Mouse (Mus musculus) stomach, embryonic 14.5 days (tissue): ENCODE data around the gene Tmem222. TPM values are rescaled to one million over a fixed set of nuclear protein-coding genes. Genes with fewer than 3 reads are reported as not detected.
A peak's percentile ranks its signal among the peaks of the same experiment; 100 is the strongest.

Experiments
- ATAC-seq: fragments of 200-750 bp; cut with Nextera tagmentation; 2 replicates; pipeline ENCODE4 v1.8.0; 2017; ENCODE audit warnings: low read depth, moderate TSS enrichment; ENCODE audit not compliant: insufficient number of reproducible peaks, insufficient read depth, low FRiP score
- H3K27ac ChIP-seq: fragments of 300-500 bp; sonication (generic); 2 replicates; pipeline ENCODE4 v1.5.1; 2014; ENCODE audit warnings: mild to moderate bottlenecking, low read length, moderate library complexity, mixed read lengths
- H3K27me3 ChIP-seq: fragments of 300-500 bp; sonication (generic); 2 replicates; pipeline ENCODE4 v1.6.1; 2014; ENCODE audit warnings: low read length, control low read depth, mixed read lengths; ENCODE audit not compliant: control insufficient read depth, insufficient read depth
- H3K36me3 ChIP-seq: fragments of 300-500 bp; sonication (generic); 2 replicates; pipeline ENCODE4 v1.6.1; 2014; ENCODE audit warnings: mild to moderate bottlenecking, control low read depth, low read length, moderate library complexity, mixed read lengths; ENCODE audit not compliant: control insufficient read depth, insufficient read depth
- H3K4me1 ChIP-seq: fragments of 300-500 bp; sonication (generic); 2 replicates; pipeline ENCODE4 v1.6.1; 2014; ENCODE audit warnings: low read length, control low read depth, mixed read lengths; ENCODE audit not compliant: control insufficient read depth, insufficient read depth
- H3K4me2 ChIP-seq: fragments of 300-500 bp; sonication (generic); replicated peaks from 2 replicates; pipeline ENCODE4 v1.6.1; 2014; ENCODE audit warnings: low read depth, low read length, control low read depth
- H3K4me3 ChIP-seq: fragments of 300-500 bp; sonication (generic); 2 replicates; pipeline ENCODE4 v1.5.1; 2014; ENCODE audit warnings: low read depth, low read length, control low read depth
- H3K9ac ChIP-seq: fragments of 300-500 bp; sonication (generic); replicated peaks from 2 replicates; pipeline ENCODE4 v1.6.1; 2014; ENCODE audit warnings: low read depth, mild to moderate bottlenecking, control low read depth, low read length, moderate library complexity, mixed read lengths
- H3K9me3 ChIP-seq: fragments of 300-500 bp; sonication (generic); 2 replicates; pipeline ENCODE4 v1.6.1; 2016; ENCODE audit warnings: low read depth, low read length, control low read depth; ENCODE audit not compliant: control insufficient read depth
- WGBS: fragments of 180-500 bp; shearing (Covaris S2); extraction: QIAGEN DNeasy Blood & Tissue Kit; methylation state at CpG from one replicate; pipeline ENCODE4 v1.1.7; 2014; 5-methylcytosine and 5-hydroxymethylcytosine counted together
- polyA plus RNA-seq: library from polyadenylated mRNA; unstranded; fragments of >200 nt; fragmentation: Nextera tagmentation; extraction: Ambion mirVana; gene quantifications from 2 replicates; pipeline ENCODE4 v1.2.1, GENCODE M21; 2014

Tmem222 gene
- polyA plus RNA-seq, 1 experiment from 2014 or later, result 88.1 TPM

DNA sequence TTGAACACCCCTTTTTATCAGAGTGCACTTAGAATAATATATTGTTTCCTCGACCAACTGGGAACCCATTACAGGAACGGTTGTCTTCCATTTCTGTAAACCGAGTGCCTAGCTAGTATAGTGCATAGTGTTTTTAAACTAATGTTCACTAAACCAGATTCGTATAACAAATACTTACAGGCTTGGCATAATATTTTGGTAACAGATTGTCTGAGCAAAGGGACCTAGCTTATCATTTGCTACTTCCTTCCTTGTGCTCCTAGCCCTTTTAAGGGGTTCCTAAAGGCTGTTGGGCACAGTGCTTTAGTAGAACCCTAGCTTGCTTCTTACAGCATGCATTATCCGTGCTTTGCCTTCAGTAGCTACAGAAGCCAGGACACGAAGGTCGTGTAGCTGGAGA lies 3.9 kb upstream of the Tmem222 start:
- Histone ChIP-seq H3K9me3 (no peaks in the 10 kb centered on the region), H3K36me3 (no peaks in the 10 kb centered on the region), H3K4me3 (no peak overlapping the region), H3K27me3 (no peaks in the 10 kb centered on the region), H3K4me2 (no peak overlapping the region), H3K4me1 (peaks cover 13% of the 10 kb centered on the region), H3K27ac (peak overlapping the region; percentile 56), H3K9ac (no peak overlapping the region)
- 28% methylated on average over 7 of the region's 7 CpGs for WGBS
- ATAC-seq, result no peak

DNA sequence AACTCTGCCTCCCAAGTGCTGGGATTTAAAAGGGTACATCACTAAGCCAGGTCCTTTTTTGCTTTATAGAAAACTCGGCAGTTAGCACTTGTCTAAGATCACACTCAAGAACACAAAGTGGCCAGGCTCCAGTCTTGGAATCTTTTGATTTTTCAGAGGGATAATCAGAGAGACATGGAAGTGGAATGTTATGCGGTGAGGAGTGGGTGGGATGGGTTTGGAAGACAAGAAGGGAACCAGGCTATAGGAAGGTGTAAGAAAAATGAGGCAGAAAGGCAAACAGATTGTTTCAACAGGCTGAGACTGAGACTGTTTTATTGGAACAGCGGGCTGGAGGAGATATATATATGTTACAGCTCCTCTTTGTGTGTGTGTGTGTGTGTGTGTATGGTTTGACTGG lies 890 bp upstream of the Tmem222 start:
- Histone ChIP-seq H3K4me3 (no peak overlapping the region), H3K9ac (no peak overlapping the region), H3K36me3 (peaks cover 3% of the 10 kb centered on the region), H3K4me1 (peaks cover 19% of the 10 kb centered on the region), H3K27ac (peak overlapping the region; percentile 87; the same call in 1 of the 2 replicates), H3K27me3 (no peaks in the 10 kb centered on the region), H3K9me3 (no peaks in the 10 kb centered on the region), H3K4me2 (peak overlapping the region; percentile 43)
- ATAC-seq, result no peak
- WGBS, result 86% methylated on average over 3 of the region's 3 CpGs

DNA sequence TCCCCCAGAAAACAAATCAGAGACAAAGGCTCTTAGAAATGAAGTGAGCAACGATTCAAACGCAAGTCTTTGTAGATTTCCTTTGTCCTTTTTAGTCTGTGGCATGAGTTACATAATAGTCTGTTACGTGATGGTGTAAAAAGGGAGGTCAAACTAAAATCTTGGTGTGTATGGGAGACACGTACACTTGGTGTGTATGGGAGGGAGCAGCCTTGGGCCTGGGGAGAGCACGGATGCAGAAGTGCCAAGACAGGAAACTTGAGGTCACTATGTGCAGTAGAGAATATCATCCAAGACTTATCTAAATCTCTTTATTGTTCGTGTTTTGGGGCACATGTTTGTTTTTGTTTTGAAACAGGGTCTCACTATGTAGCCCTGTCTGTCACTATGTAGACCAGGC lies 475 bp upstream of the Tmem222 start:
- H3K36me3 ChIP-seq, result peaks cover 3% of the 10 kb centered on the region
- no peaks in the 10 kb centered on the region for H3K27me3 ChIP-seq
- 28% methylated on average over 6 of the region's 6 CpGs for WGBS
- peaks cover 19% of the 10 kb centered on the region for H3K4me1 ChIP-seq
- H3K4me3 ChIP-seq, result peak overlapping the region; percentile 69
- ATAC-seq, result no peak
- H3K27ac ChIP-seq, result peak overlapping the region; percentile 87; the same call in 1 of the 2 replicates
- H3K9me3 ChIP-seq, result no peaks in the 10 kb centered on the region
- peak overlapping the region; percentile 43 for H3K4me2 ChIP-seq
- no peak overlapping the region for H3K9ac ChIP-seq

DNA sequence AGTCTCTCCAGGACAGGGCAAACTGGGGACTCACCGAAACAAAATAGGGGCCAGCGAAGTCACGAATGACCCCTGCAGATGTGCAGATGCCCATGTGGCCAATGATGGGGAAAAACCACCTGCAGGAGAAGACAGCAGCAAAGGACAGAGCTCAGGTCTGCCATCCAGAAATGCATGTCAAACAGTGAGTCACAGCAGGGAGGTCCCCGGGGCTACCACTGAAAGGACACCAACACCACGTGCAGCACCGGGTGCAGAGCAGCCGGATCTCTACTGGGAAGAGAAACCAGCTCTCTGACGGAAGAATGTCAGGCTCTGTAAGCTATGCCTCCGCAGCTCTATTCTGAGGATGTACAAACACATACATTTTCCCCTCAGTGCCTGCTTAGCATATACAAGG lies 6.7 kb downstream of the Tmem222 start:
- Histone ChIP-seq H3K4me3 (no peak overlapping the region), H3K4me1 (peaks cover under 1% of the 10 kb centered on the region; the same call in 1 of the 2 replicates), H3K36me3 (peaks cover 37% of the 10 kb centered on the region), H3K27ac (no peak overlapping the region), H3K4me2 (no peak overlapping the region), H3K9ac (no peak overlapping the region), H3K9me3 (no peaks in the 10 kb centered on the region), H3K27me3 (no peaks in the 10 kb centered on the region)
- WGBS, result 89% methylated on average over 9 of the region's 9 CpGs
- no peak for ATAC-seq

DNA sequence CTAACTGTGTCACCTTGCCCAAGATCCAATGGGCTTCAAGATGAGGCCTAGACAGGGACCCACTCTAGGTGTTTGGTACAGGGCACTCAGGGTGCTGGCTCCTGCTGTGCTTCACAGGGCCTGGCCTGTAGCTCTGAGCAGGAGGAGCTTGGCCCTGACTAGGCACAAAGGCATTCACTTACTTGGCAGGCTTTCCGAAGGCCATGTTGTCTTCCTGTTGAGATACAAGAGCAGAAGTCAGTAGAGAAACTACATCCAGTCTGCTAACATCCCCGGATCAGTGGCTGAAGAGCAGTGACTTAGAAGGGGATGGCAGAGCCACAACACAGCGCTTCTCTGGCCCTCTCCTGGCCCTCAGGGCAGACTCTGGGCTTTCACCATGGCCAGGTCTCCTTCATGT lies 8.0 kb downstream of the Tmem222 start:
- H3K4me2 ChIP-seq, result no peak overlapping the region
- 87% methylated on average over 3 of the region's 3 CpGs for WGBS

DNA sequence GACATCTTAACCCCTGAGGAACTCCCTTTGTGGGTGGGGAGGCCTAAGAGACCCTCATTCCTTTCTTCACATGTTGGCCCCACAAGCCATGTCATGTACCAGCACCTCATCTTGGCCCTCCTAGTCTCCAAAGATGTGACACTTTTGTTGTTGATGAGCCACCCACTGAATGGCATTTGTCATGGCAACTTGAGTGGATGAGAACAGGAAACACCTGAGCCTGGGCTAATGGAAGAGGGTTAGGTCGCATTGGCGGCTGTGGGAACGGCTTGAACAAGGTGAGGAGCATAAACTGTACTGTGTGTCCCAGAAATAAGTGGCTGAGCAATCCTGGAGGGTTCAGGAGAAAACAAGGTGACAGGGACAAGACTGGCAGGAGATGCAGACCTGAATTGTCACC lies 8.7 kb downstream of the Tmem222 start:
- WGBS, result 88% methylated on average over 3 of the region's 3 CpGs
- peaks cover 41% of the 10 kb centered on the region for H3K36me3 ChIP-seq
- no peak for ATAC-seq

More for the DNA sequence above, 8.0 kb downstream of the Tmem222 start:
- Histone ChIP-seq H3K9me3 (no peaks in the 10 kb centered on the region), H3K4me1 (no peaks in the 10 kb centered on the region), H3K27ac (no peak overlapping the region), H3K9ac (no peak overlapping the region), H3K27me3 (no peaks in the 10 kb centered on the region), H3K4me3 (no peak overlapping the region), H3K36me3 (peaks cover 41% of the 10 kb centered on the region)
- no peak for ATAC-seq

DNA sequence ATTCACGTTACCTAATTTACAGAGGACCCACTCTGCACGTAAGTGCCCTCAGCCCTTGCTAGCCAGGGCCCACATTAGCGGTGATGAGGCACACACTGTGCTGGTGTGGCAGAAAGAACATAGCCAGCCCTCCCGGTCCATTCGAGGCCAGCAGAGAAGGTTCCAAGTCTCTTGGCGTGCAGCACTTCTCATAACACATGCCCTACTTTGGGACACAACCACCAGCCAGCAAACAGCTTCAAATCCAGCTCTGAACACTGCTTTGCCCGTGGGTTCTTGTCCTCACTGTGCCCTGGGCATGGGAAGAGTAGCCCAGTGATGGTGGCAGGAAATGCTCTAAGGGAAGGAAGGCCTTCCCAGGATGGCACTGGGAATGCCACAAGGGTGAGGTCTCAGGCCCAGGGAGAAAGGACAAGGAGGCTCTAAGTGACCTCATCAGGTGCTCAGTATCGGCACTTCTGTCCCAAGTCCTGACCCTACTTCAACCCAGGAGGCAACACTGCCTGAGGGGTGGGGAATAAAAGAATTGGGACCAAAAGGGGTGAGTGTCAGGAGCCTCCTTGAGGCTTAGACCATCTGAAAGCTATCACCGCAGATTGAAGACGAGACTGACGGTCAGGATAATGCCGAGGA lies 11.2 kb downstream of the Tmem222 start:
- Histone ChIP-seq H3K9me3 (no peaks in the 10 kb centered on the region), H3K9ac (no peak overlapping the region), H3K27me3 (no peaks in the 10 kb centered on the region), H3K27ac (no peak overlapping the region), H3K4me2 (no peak overlapping the region), H3K4me3 (no peak overlapping the region), H3K36me3 (peaks cover 41% of the 10 kb centered on the region), H3K4me1 (no peaks in the 10 kb centered on the region)
- 88% methylated on average over 12 of the region's 12 CpGs for WGBS
- no peak for ATAC-seq

More for the DNA sequence above, 8.7 kb downstream of the Tmem222 start:
- H3K4me1 ChIP-seq, result no peaks in the 10 kb centered on the region
- no peaks in the 10 kb centered on the region for H3K27me3 ChIP-seq
- no peak overlapping the region for H3K4me3 ChIP-seq
- H3K4me2 ChIP-seq, result no peak overlapping the region
- no peaks in the 10 kb centered on the region for H3K9me3 ChIP-seq
- no peak overlapping the region for H3K27ac ChIP-seq
- H3K9ac ChIP-seq, result no peak overlapping the region

DNA sequence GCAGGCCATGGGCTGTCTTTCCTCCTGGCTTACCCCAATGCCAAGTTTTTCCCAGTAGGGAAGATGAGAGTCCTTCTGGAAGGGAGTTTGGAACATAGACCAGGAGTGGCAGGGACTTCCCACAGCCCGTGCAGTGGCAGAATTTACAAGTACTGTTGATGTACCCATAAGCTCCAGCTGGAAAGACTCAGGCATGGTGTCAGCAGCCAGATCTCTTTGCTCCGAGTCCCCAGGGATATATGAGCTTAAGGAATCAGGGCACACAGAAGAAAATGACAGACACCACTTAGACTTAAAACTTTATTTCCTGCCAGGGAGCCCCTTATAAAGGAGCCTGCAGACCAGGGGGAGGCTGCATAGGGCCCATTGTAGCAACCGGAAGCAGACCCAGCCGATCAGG lies 11.8 kb downstream of the Tmem222 start:
- ATAC-seq, result no peak
- H3K4me3 ChIP-seq, result no peak overlapping the region
- no peaks in the 10 kb centered on the region for H3K4me1 ChIP-seq
- no peaks in the 10 kb centered on the region for H3K27me3 ChIP-seq
- no peak overlapping the region for H3K27ac ChIP-seq
- H3K9me3 ChIP-seq, result no peaks in the 10 kb centered on the region
- H3K9ac ChIP-seq, result no peak overlapping the region
- H3K36me3 ChIP-seq, result peaks cover 41% of the 10 kb centered on the region
- 67% methylated on average over 4 of the region's 4 CpGs for WGBS
- H3K4me2 ChIP-seq, result no peak overlapping the region

DNA sequence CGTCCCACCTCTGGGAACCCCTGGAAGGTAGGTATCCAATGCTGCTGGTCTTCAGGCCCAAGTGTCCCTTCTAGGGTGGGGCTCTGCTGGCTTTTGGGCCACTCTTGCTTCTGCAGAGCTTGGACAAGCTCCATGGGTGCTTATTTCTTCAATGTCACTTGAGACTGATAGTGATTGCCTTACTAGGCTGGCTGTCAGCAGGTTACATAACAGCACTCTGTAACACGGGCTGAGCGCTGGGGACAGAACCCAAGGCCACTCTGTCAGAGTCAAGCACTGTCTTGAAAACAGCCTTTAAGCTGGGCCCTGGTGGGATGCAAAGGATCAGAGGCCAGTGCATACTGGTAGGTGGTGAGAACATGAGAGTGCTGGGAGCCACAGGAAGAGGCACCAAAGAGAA lies 12.3 kb downstream of the Tmem222 start:
- ATAC-seq, result no peak
- H3K9ac ChIP-seq, result no peak overlapping the region
- H3K36me3 ChIP-seq, result peaks cover 41% of the 10 kb centered on the region
- H3K27me3 ChIP-seq, result no peaks in the 10 kb centered on the region
- H3K4me1 ChIP-seq, result no peaks in the 10 kb centered on the region
- no peak overlapping the region for H3K4me3 ChIP-seq
- H3K4me2 ChIP-seq, result no peak overlapping the region
- no peaks in the 10 kb centered on the region for H3K9me3 ChIP-seq
- no peak overlapping the region for H3K27ac ChIP-seq
- 91% methylated on average over 3 of the region's 3 CpGs for WGBS
